Mouse (Mus musculus) heart, embryonic 14.5 days (tissue): ENCODE measurements around the gene Pds5a. TPM values are rescaled to one million over a fixed set of nuclear protein-coding genes. Genes with fewer than 3 reads are reported as not detected.

Experiments
- ATAC-seq: fragments of 200-750 bp; cut with Nextera tagmentation; 2 replicates; pipeline ENCODE4 v1.8.0; 2017; ENCODE audit warnings: low read depth, moderate TSS enrichment; ENCODE audit not compliant: insufficient number of reproducible peaks, insufficient read depth, low FRiP score
- H3K27ac ChIP-seq, 2 experiments: fragments of 200-500 bp in 1 of 2; fragments of 300-500 bp in 1 of 2; sonication (generic) in 1 of 2; replicated peaks in 1 of 2; 2 replicates each; pipeline ENCODE4 v1.5.1; 2012 to 2014; ENCODE audit warnings: low read depth in 2 of 2, low read length in 2 of 2, control low read depth in 1 of 2, mild to moderate bottlenecking in 1 of 2, mixed read lengths in 1 of 2; ENCODE audit not compliant: control insufficient read depth in 1 of 2, insufficient read depth in 1 of 2
- H3K27me3 ChIP-seq: fragments of 300-500 bp; sonication (generic); 2 replicates; pipeline ENCODE4 v1.6.1; 2014; ENCODE audit warnings: mild to moderate bottlenecking, low read length, control low read depth; ENCODE audit not compliant: control insufficient read depth, insufficient read depth
- H3K36me3 ChIP-seq: fragments of 300-500 bp; sonication (generic); 2 replicates; pipeline ENCODE4 v1.6.1; 2014; ENCODE audit warnings: mild to moderate bottlenecking, control low read depth, low read length, mixed read lengths; ENCODE audit not compliant: control insufficient read depth, insufficient read depth
- H3K4me1 ChIP-seq, 2 experiments: fragments of 200-500 bp in 1 of 2; fragments of 300-500 bp in 1 of 2; sonication (generic) in 1 of 2; 2 replicates each; pipeline ENCODE4 v1.6.1; 2012 to 2014; ENCODE audit warnings: low read length in 2 of 2, control low read depth in 1 of 2, mixed read lengths in 1 of 2; ENCODE audit not compliant: control insufficient read depth in 2 of 2, insufficient read depth in 2 of 2
- H3K4me2 ChIP-seq: fragments of 300-500 bp; sonication (generic); 2 replicates; pipeline ENCODE4 v1.6.1; 2014; ENCODE audit warnings: mild to moderate bottlenecking, low read length
- H3K4me3 ChIP-seq, 2 experiments: fragments of 200-500 bp in 1 of 2; fragments of 300-500 bp in 1 of 2; sonication (generic) in 1 of 2; 2 replicates each; pipeline ENCODE4 v1.5.1; 2012 to 2014; ENCODE audit warnings: low read length in 2 of 2, mild to moderate bottlenecking in 2 of 2, control low read depth in 1 of 2, low read depth in 1 of 2, moderate library complexity in 1 of 2; ENCODE audit not compliant: control insufficient read depth in 1 of 2, insufficient read depth in 1 of 2
- H3K9ac ChIP-seq: fragments of 300-500 bp; sonication (generic); 2 replicates; pipeline ENCODE4 v1.6.1; 2014; ENCODE audit warnings: mild to moderate bottlenecking, low read length
- H3K9me3 ChIP-seq: fragments of 300-500 bp; sonication (generic); 2 replicates; pipeline ENCODE4 v1.6.1; 2016; ENCODE audit warnings: low read length, control low read depth; ENCODE audit not compliant: control insufficient read depth
- WGBS: fragments of 180-500 bp; shearing (Covaris S2); extraction: QIAGEN DNeasy Blood & Tissue Kit; methylation state at CpG from one replicate; pipeline ENCODE4 v1.1.7; 2014; 5-methylcytosine and 5-hydroxymethylcytosine counted together
- polyA plus RNA-seq: library from polyadenylated mRNA; unstranded; fragments of >200 nt; fragmentation: Nextera tagmentation; extraction: Ambion mirVana; gene quantifications from 2 replicates; pipeline ENCODE4 v1.2.1, GENCODE M21; 2014

The Pds5a gene
- polyA plus RNA-seq, 1 experiment from 2014 or later: 56.1 TPM

GRCm38 (mm10) chr5:65661958-65662357 is 36.1 kb downstream of the Pds5a start:
- H3K27ac ChIP-seq: no peak overlapping the region
- H3K9ac ChIP-seq: no peak overlapping the region
- no peak overlapping the region for H3K4me2 ChIP-seq
- H3K9me3 ChIP-seq: no peaks in the 10 kb centered on the region
- no peak overlapping the region for H3K4me3 ChIP-seq
- WGBS: 94% methylated on average over 2 of the region's 2 CpGs
- H3K36me3 ChIP-seq: peaks cover 33% of the 10 kb centered on the region
- H3K27me3 ChIP-seq: no peaks in the 10 kb centered on the region
- no peaks in the 10 kb centered on the region for H3K4me1 ChIP-seq
- ATAC-seq: no peak

DNA sequence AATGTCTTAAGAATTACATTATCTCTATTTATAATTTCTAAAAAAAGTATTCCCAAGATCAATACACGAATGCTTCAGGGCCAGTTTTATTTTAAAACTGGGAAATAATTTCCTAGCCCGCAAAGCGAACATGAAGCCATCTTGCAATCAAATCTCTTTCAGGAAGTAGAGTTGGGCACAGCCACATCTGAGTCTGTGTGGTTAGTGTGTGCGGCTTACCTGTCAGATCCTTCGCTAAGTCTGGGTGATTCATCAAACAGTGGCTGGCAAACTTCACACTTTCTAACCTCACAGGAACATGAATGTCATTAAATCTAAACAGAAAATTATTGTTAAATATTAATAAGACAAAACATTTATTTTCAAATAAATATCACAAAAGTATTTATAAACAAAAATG is 44.3 kb downstream of the Pds5a start:
- Histone ChIP-seq H3K4me3 (no peak overlapping the region), H3K27me3 (no peaks in the 10 kb centered on the region), H3K4me1 (no peaks in the 10 kb centered on the region), H3K9ac (no peak overlapping the region), H3K36me3 (peaks cover 85% of the 10 kb centered on the region), H3K27ac (no peak overlapping the region), H3K4me2 (no peak overlapping the region), H3K9me3 (no peaks in the 10 kb centered on the region)
- no peak for ATAC-seq
- 94% methylated on average over 5 of the region's 5 CpGs for WGBS

GRCm38 (mm10) chr5:65638896-65639295 is 59.2 kb downstream of the Pds5a start:
- Histone ChIP-seq H3K36me3 (peaks cover 83% of the 10 kb centered on the region), H3K4me1 (no peaks in the 10 kb centered on the region)

GRCm38 (mm10) chr5:65624340-65624739 is 73.7 kb downstream of the Pds5a start:
- Histone ChIP-seq H3K27me3 (no peaks in the 10 kb centered on the region), H3K4me2 (no peak overlapping the region), H3K4me3 (no peak overlapping the region), H3K4me1 (no peaks in the 10 kb centered on the region), H3K36me3 (peaks cover 76% of the 10 kb centered on the region), H3K9ac (no peak overlapping the region), H3K27ac (no peak overlapping the region), H3K9me3 (no peaks in the 10 kb centered on the region)
- no peak for ATAC-seq

More at GRCm38 (mm10) chr5:65638896-65639295, 59.2 kb downstream of the Pds5a start:
- Histone ChIP-seq H3K4me3 (no peak overlapping the region), H3K9me3 (no peaks in the 10 kb centered on the region), H3K9ac (no peak overlapping the region), H3K27me3 (no peaks in the 10 kb centered on the region), H3K27ac (no peak overlapping the region), H3K4me2 (no peak overlapping the region)
- WGBS: 92% methylated on average over 1 of the region's 1 CpGs
- no peak for ATAC-seq

DNA sequence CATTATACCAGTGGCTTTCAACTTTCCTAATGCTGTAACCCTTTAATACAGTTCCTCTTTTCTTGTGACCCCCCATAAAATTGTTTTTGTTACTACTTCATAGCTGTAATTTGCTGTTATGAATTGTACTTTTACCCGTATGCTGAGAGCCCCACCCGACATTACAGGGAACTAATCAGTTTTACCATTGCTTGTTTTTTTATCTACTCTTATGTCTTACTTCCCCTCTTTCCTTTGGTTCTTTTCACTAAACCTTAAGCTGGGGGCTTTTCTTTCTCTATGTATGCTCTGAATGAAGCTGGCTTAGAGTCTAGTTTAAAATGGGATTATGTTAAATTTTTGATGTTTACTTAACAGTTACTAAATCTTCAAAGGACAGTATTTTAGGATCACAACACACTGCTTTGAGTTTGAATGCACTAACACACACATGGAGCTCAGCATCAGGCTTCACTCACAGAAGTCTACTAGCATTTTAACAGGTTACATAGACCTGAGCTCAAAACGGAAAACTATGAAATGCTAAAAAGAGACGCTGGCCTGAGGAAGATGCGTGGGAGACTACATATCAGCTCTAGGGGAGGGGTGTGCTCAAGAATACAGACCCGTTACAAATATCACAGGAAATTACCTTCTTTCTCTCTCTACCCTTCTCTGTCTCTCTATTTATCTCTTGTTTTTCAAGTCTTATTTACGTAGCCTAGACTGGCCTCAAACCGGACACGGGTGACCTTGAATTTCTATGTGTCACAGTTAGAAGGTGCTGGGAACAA is 84.7 kb downstream of the Pds5a start:
- WGBS: 71% methylated on average over 9 of the region's 9 CpGs
- Histone ChIP-seq H3K9me3 (no peaks in the 10 kb centered on the region), H3K4me3 (no peak overlapping the region), H3K4me2 (no peak overlapping the region), H3K27ac (no peak overlapping the region), H3K4me1 (no peaks in the 10 kb centered on the region), H3K36me3 (peaks cover 78% of the 10 kb centered on the region), H3K9ac (no peak overlapping the region), H3K27me3 (no peaks in the 10 kb centered on the region)
- ATAC-seq: no peak

DNA sequence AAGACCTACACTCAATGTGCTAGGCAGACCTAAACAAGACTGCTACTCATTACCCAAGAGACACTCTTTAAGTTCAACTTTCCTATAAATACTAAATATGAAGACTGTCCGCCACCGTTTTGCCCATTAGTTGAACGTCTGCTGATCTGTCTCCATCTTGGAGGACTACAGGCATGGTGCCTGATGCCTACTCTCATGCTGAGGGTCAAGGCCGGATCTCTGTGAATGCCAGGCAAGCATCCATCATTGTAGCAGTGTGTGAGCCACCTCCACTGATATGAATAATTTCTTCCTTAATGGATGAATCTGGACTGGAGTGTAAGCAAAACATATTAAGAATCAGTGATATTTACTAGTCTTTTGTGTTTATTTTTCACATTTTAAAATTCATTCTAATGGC is 87.5 kb downstream of the Pds5a start:
- H3K27ac ChIP-seq: no peak overlapping the region
- peaks cover 60% of the 10 kb centered on the region for H3K36me3 ChIP-seq
- no peak overlapping the region for H3K4me3 ChIP-seq
- no peaks in the 10 kb centered on the region for H3K4me1 ChIP-seq
- 83% methylated on average over 4 of the region's 4 CpGs for WGBS
- no peaks in the 10 kb centered on the region for H3K27me3 ChIP-seq
- no peak for ATAC-seq
- H3K9me3 ChIP-seq: no peaks in the 10 kb centered on the region
- H3K9ac ChIP-seq: no peak overlapping the region
- H3K4me2 ChIP-seq: no peak overlapping the region

- no peak for ATAC-seq
- Histone ChIP-seq H3K27me3 (no peaks in the 10 kb centered on the region), H3K27ac (no peak overlapping the region), H3K9me3 (no peaks in the 10 kb centered on the region), H3K4me2 (no peak overlapping the region), H3K9ac (no peak overlapping the region), H3K4me1 (0 out of 4 replicates have a peak, but pooled peaks cover 0 to 5% of the 10 kb centered on the region in 2 experiments), H3K4me3 (no peak overlapping the region), H3K36me3 (peaks cover 57% of the 10 kb centered on the region)
- WGBS: 89% methylated on average over 5 of the region's 5 CpGs
Measured at GRCm38 (mm10) chr5:65609769-65610168, 88.3 kb downstream of the Pds5a start.

DNA sequence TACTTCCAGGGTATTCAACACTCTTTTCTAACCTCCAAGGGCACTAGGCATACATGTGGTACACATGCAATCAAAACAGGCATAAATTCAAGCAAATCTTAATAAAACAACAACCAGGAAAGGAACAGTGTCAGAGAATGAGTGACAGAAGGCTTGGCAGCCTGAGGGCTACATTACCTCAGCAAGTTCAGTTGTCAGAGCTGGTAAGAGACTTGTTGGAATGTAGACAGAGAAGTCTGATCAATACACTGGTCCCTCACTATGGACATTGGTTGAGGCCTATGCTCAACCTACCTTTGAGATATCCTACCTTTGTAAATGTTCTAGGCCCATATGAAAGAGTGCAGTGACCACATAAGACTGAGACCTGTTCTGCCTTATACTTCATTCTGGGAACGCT is 91.3 kb downstream of the Pds5a start:
- H3K27ac ChIP-seq: no peak overlapping the region
- 90% methylated on average over 1 of the region's 1 CpGs for whole genome bisulfite sequencing

More for the DNA sequence above, 91.3 kb downstream of the Pds5a start:
- H3K27me3 ChIP-seq: no peaks in the 10 kb centered on the region
- peaks cover 42% of the 10 kb centered on the region for H3K36me3 ChIP-seq
- H3K4me3 ChIP-seq: no peak overlapping the region
- ATAC-seq: no peak
- no peaks in the 10 kb centered on the region for H3K9me3 ChIP-seq
- H3K4me1 ChIP-seq: 0 out of 4 replicates have a peak, but pooled peaks cover 0 to 5% of the 10 kb centered on the region in 2 experiments
- no peak overlapping the region for H3K9ac ChIP-seq
- no peak overlapping the region for H3K4me2 ChIP-seq
